Mouse (Mus musculus): ENCODE measurements around the gene Zdhhc11.

DNA sequence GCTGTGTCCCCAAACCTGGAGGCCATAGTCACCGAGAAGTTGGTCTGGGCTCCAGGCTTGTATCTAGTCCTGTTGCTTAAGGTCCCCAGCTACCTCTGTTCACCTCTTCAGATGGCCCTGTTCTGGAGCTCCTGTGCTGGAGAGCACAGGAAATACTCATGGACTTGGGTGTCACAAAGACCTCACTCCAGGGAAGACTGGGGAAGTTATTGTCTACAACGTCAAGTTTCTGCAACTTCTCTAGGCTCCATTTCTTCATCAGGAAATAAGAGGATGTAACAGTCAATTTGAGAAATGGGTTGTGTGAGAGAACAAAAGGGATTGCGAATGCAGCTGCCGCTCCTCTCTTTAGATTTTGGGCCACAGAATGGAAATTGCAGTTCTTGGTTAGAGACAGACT lies 32.8 kb downstream of the Zdhhc11 start:
- TF ChIP-seq ZC3H11A (IDR thresholded peaks at IDR 0.05; ENCODE audit: borderline replicate concordance, low read depth, low read length) (no peak), HCFC1 (IDR thresholded peaks at IDR 0.05; ENCODE audit: borderline replicate concordance, insufficient read depth, low read length) (no peak), ZNF384 (IDR thresholded peaks at IDR 0.05; ENCODE audit: low read depth, low read length) (no peak)

Measured in ES-E14 (cell line).